Mouse (Mus musculus) urinary bladder, postnatal 36 days (tissue): Measurements from ENCODE around the gene Samd14.

Source experiments
- DNase-seq, 2 experiments: peaks; one replicate each; pipeline ENCODE4 v3.0.0; 2022; ENCODE audit warnings: low spot score in 2 of 2, mixed read lengths in 1 of 2

Gene Samd14

GRCm38 (mm10) chr11:95072136-95072535, 62.5 kb downstream of the Samd14 start:
- no peak for DNase-seq

GRCm38 (mm10) chr11:95072804-95073203, 63.1 kb downstream of the Samd14 start:
- no peak for DNase-seq

GRCm38 (mm10) chr11:95073835-95074234, 64.2 kb downstream of the Samd14 start:
- DNase-seq, result no peak

GRCm38 (mm10) chr11:95074694-95075093, 65.0 kb downstream of the Samd14 start:
- no peak for DNase-seq

- DNase-seq, result no peak
Observed at GRCm38 (mm10) chr11:95075197-95076040, 65.7 kb downstream of the Samd14 start.
